16 mouse cellular contexts compared by ENCODE assay signal in genomic region chr11:32200992-32201391, GRCm38 (mm10). TPM values are rescaled to one million over a fixed set of nuclear protein-coding genes. Genes with fewer than 3 reads are reported as not detected.
DNase-seq lines count a peak whose midpoint lies in the region; ATAC-seq and TF ChIP-seq lines count a peak whose summit lies in the region.
"Not testable (repeated sequence)": the region's sequence is repeated elsewhere in the genome, so short reads cannot be mapped to it uniquely, and the experiment has no call there.
"Had no signal": no experiment of that assay in that cellular context is flagged by ENCODE, and none has a peak within 500 bp of the region (broad histone marks: within the 10 kb centered on the region; RNA-seq: fewer than 3 reads in every experiment).

No protein-coding gene starts in this region.

- TF ChIP-seq CTCF in CH12.LX (conservative IDR thresholded peaks at IDR 0.05 in 1 of 2, IDR thresholded peaks at IDR 0.05 in 1 of 2; ENCODE audit: low read depth in 2 of 2, low read length in 2 of 2), result peak in 1 of 2 experiments; percentile 59; a peak in 2 of 4 replicates
- peak; percentile 36 for TF ChIP-seq CTCF in gastrocnemius, adult 2 months (IDR thresholded peaks at IDR 0.05)
- TF ChIP-seq CTCF in kidney, postnatal 0 days (IDR thresholded peaks at IDR 0.05; ENCODE audit: low read depth), result peak; percentile 34; the same call in 1 of the 2 replicates
- TF ChIP-seq CTCF in liver, postnatal 0 days (IDR thresholded peaks at IDR 0.05; ENCODE audit: low read depth), result peak; percentile 46

- H3K4me1 ChIP-seq in CH12.LX (ENCODE audit: control insufficient read depth in 1 of 2, insufficient read depth in 2 of 2), result peaks cover 16 to 66% of the 10 kb centered on the region in 2 experiments
- not testable (repeated sequence) for H3K4me1 ChIP-seq in kidney, postnatal 0 days (replicated peaks; ENCODE audit: insufficient read depth, low read length)
- H3K4me1 ChIP-seq in liver, postnatal 0 days (ENCODE audit: insufficient read depth), result peaks cover 14% of the 10 kb centered on the region

- H3K9me3 ChIP-seq in CH12.LX (replicated peaks; ENCODE audit: low read length); kidney, postnatal 0 days (replicated peaks; ENCODE audit: low read length); liver, postnatal 0 days (ENCODE audit: low read length): not testable (repeated sequence)

- 63% methylated on average over 1 of the region's 1 CpGs for WGBS in kidney, postnatal 0 days
- 59% methylated on average over 1 of the region's 1 CpGs for WGBS in liver, postnatal 0 days (ENCODE audit: insufficient replicate concordance)

- H3K27ac ChIP-seq in CH12.LX (ENCODE audit: insufficient read depth, low read depth); gastrocnemius, adult 2 months; kidney, postnatal 0 days; liver, postnatal 0 days (ENCODE audit: low read depth): not testable (repeated sequence)

- peak; percentile 33 for DNase-seq in 416B (ENCODE audit: low read depth)
- peak; percentile 54 for DNase-seq in CH12.LX (ENCODE audit: extremely low read depth)
- not testable (repeated sequence) for DNase-seq in gastrocnemius, adult 2 months; kidney, postnatal 0 days (ENCODE audit: low spot score); liver, postnatal 0 days
- peak; percentile 0 for DNase-seq in ovary, postnatal 36 days (ENCODE audit: low spot score)
- DNase-seq in thymus, postnatal 14 days, result peak; percentile 50

- intact Hi-C loops in gastrocnemius, adult 2 months (cut with DNase I), result not testable (repeated sequence)

- not testable (repeated sequence) for H3K27me3 ChIP-seq in CH12.LX (replicated peaks); kidney, postnatal 0 days (ENCODE audit: insufficient read depth, low read length); liver, postnatal 0 days (ENCODE audit: insufficient read depth, low read length)

- not testable (repeated sequence) for H3K36me3 ChIP-seq in CH12.LX (replicated peaks in 1 of 2; ENCODE audit: control insufficient read depth in 1 of 2, insufficient read depth in 1 of 2, low read length in 1 of 2); kidney, postnatal 0 days (ENCODE audit: insufficient read depth, low read length); liver, postnatal 0 days (replicated peaks; ENCODE audit: insufficient read depth, low read length)

- in situ Hi-C loops in CH12.LX (cut with MboI; ENCODE audit: low pct_ligation_motif_present, low pct_unique_long_range_greater_than_20kb, low sequenced_read_pairs), result loop anchor here (5.0 kb wide), 1 partner anchor 36 kb away; no protein-coding TSS in a partner anchor

- not testable (repeated sequence) for H3K4me3 ChIP-seq in CH12.LX (replicated peaks in 1 of 3; ENCODE audit: low read depth in 2 of 3, low read length in 2 of 3, poor library complexity in 1 of 3); gastrocnemius, adult 2 months; kidney, postnatal 0 days (replicated peaks; ENCODE audit: low read depth, low read length); liver, postnatal 0 days (ENCODE audit: low read depth, low read length)

- peak overlapping the region; percentile 48; the same call in 1 of the 2 replicates for H3K4me2 ChIP-seq in CH12.LX (ENCODE audit: insufficient read depth, low read depth, poor library complexity, severe bottlenecking)
- H3K4me2 ChIP-seq in kidney, postnatal 0 days (ENCODE audit: low read length); liver, postnatal 0 days (ENCODE audit: low read depth, low read length): not testable (repeated sequence)

- H3K9ac ChIP-seq in CH12.LX (ENCODE audit: insufficient read depth, low read depth); kidney, postnatal 0 days (ENCODE audit: low read depth, low read length); liver, postnatal 0 days (replicated peaks): not testable (repeated sequence)

- not testable (repeated sequence) for TF ChIP-seq POLR2A in CH12.LX (IDR thresholded peaks at IDR 0.05; ENCODE audit: low read depth, low read length)

- not testable (repeated sequence) for TF ChIP-seq RAD21 in CH12.LX (IDR thresholded peaks at IDR 0.05; ENCODE audit: low read depth, low read length)

- dilution Hi-C loops in CH12.LX (cut with MboI; ENCODE audit: extremely low pct_ligation_motif_present, extremely low pct_unique_long_range_greater_than_20kb, low sequenced_read_pairs), result not testable (repeated sequence)

- TF ChIP-seq EP300 in CH12.LX (IDR thresholded peaks at IDR 0.05; ENCODE audit: low read length); liver, postnatal 0 days (IDR thresholded peaks at IDR 0.05; ENCODE audit: low read depth): not testable (repeated sequence)

- not testable (repeated sequence) for H3K79me2 ChIP-seq in CH12.LX (replicated peaks; ENCODE audit: control insufficient read depth, extremely low read depth, insufficient read depth, poor library complexity, severe bottlenecking)

- ATAC-seq in kidney, postnatal 0 days (replicated peaks; ENCODE audit: low FRiP score, low read depth); liver, postnatal 0 days: not testable (repeated sequence)

TF ChIP-seq in CH12.LX, 34 proteins besides CTCF, POLR2A, EP300 and RAD21:
- TF ChIP-seq SMC3 (IDR thresholded peaks at IDR 0.05; ENCODE audit: low read depth, low read length) (peak; percentile 49), MYC (IDR thresholded peaks at IDR 0.05; ENCODE audit: low read depth, low read length) (peak; percentile 52; the same call in 1 of the 2 replicates)

RNA-seq across cellular contexts. Expression of gene Il9r, which starts 0.9 kb away (rescaled TPM):
- total RNA-seq in CH12.LX (2012; rRNA removed) (16.8 and 20.0 TPM in 2 replicates), CH12.LX (2014; rRNA removed) (51.6 and 52.1 TPM in 2 replicates)
- 45.3 and 47.5 TPM in 2 replicates for polyA plus RNA-seq in CH12.LX (2012; ENCODE audit: insufficient read length, low read depth)
- total RNA-seq in gastrocnemius, adult 2 months (2021), result not detected
- not detected in 2 replicates for polyA plus RNA-seq in kidney, postnatal 0 days (2015; fragmentation: Nextera tagmentation; extraction: Ambion mirVana)
- polyA plus RNA-seq in liver, postnatal 0 days (2015; fragmentation: Nextera tagmentation; extraction: Ambion mirVana), result 0.05 TPM in 1 of 2 replicates, not detected in the other
- total RNA-seq: adrenal gland, postnatal 25 days; gastrocnemius, adult 18-20 months; gastrocnemius, postnatal 25 days; granulocyte monocyte progenitor cell, adult 5-6 weeks had no signal
- polyA plus RNA-seq: adrenal gland, adult 2 months; forebrain, embryonic 12.5 days; forebrain, embryonic 16.5 days; hindbrain, embryonic 11.5 days; hindbrain, embryonic 15.5 days had no signal

RNA-seq across cellular contexts. Expression of gene Snrnp25, which starts 4.2 kb away (rescaled TPM):
- total RNA-seq in CH12.LX (2012; rRNA removed) (113 and 123 TPM in 2 replicates), CH12.LX (2014; rRNA removed) (162 and 208 TPM in 2 replicates)
- polyA plus RNA-seq in CH12.LX (2012; ENCODE audit: insufficient read length, low read depth), result 106 and 131 TPM in 2 replicates
- total RNA-seq in gastrocnemius, adult 2 months (2021), result 1 to 10 TPM; 9.5 to 9.7 TPM
- polyA plus RNA-seq in kidney, postnatal 0 days (2015; fragmentation: Nextera tagmentation; extraction: Ambion mirVana), result 49.5 and 49.6 TPM in 2 replicates
- 30.1 and 32.9 TPM in 2 replicates for polyA plus RNA-seq in liver, postnatal 0 days (2015; fragmentation: Nextera tagmentation; extraction: Ambion mirVana)

RNA-seq across cellular contexts. Expression of gene Rhbdf1, which starts 21.1 kb away (rescaled TPM):
- total RNA-seq in CH12.LX (2012; rRNA removed) (30.1 and 37.6 TPM in 2 replicates), CH12.LX (2014; rRNA removed) (24.7 TPM in 2 replicates)
- polyA plus RNA-seq in CH12.LX (2012; ENCODE audit: insufficient read length, low read depth), result 27.2 and 34.2 TPM in 2 replicates
- 10 to 100 TPM; 17.9 to 19.9 TPM for total RNA-seq in gastrocnemius, adult 2 months (2021)
- polyA plus RNA-seq in kidney, postnatal 0 days (2015; fragmentation: Nextera tagmentation; extraction: Ambion mirVana), result 49.3 and 55.0 TPM in 2 replicates
- polyA plus RNA-seq in liver, postnatal 0 days (2015; fragmentation: Nextera tagmentation; extraction: Ambion mirVana), result 4.8 and 6.4 TPM in 2 replicates
- total RNA-seq: granulocyte monocyte progenitor cell, adult 5-6 weeks had no signal

RNA-seq across cellular contexts. Expression of gene Mpg, which starts 25.3 kb away (rescaled TPM):
- total RNA-seq in CH12.LX (2012; rRNA removed), result 40.3 and 41.9 TPM in 2 replicates
- total RNA-seq in CH12.LX (2014; rRNA removed), result 36.2 and 39.1 TPM in 2 replicates
- polyA plus RNA-seq in CH12.LX (2012; ENCODE audit: insufficient read length, low read depth), result 39.6 and 41.5 TPM in 2 replicates
- total RNA-seq in gastrocnemius, adult 2 months (2021), result 1 to 10 TPM; 3.1 to 5.3 TPM
- polyA plus RNA-seq in kidney, postnatal 0 days (2015; fragmentation: Nextera tagmentation; extraction: Ambion mirVana), result 31.6 and 33.0 TPM in 2 replicates
- 13.5 and 14.2 TPM in 2 replicates for polyA plus RNA-seq in liver, postnatal 0 days (2015; fragmentation: Nextera tagmentation; extraction: Ambion mirVana)

Comparison
In these comparisons a context has a peak if more than half of its experiments do, and no peak if none do; other contexts are left out.
1. RNA of gene Il9r, which starts 0.9 kb away (polyA plus RNA-seq): 45.3 to 47.5 TPM in CH12.LX; 0.05 TPM in liver, postnatal 0 days and not detected in kidney, postnatal 0 days; every median in the first group is over 10 times any median in the second.